Mouse (Mus musculus): Measurements from ENCODE around the gene Plk1. TPM values are rescaled to one million over a fixed set of nuclear protein-coding genes. Genes with fewer than 3 reads are reported as not detected.

Plk1 gene
- polyA plus RNA-seq, 1 experiment from 2014 or later: 96.3 TPM

DNA sequence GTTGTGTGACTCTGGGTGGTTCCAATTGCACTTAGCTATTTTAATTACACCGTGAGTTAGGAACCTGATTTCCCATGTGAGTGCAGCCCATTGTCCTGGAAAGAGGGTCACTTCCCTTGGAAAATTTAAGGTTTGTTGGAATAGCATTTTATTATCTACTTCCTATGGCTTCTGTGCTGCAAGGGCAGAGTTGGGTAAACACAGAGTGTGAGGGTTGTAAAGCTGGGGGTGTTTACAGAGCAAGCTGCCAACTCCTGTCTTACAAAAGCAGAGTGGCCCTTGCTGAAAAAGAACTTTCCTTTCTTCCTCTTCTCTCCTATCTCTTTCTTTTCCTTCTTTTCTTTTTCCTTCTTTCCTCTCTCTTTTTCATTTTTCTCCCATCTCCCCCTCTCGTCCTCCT is 44.7 kb downstream of the Plk1 start:
- Histone ChIP-seq H3K27ac (ENCODE audit: low read length) (peak overlapping the region; percentile 9; the same call in 1 of the 2 replicates), H3K4me2 (ENCODE audit: low read depth, low read length) (no peak overlapping the region), H3K9ac (ENCODE audit: low read length) (no peak overlapping the region), H3K4me1 (ENCODE audit: control insufficient read depth, insufficient read depth, low read length) (no peaks in the 10 kb centered on the region), H3K9me3 (replicated peaks; ENCODE audit: control insufficient read depth, low read length) (no peaks in the 10 kb centered on the region), H3K36me3 (ENCODE audit: control insufficient read depth, insufficient read depth) (no peaks in the 10 kb centered on the region), H3K4me3 (ENCODE audit: low read length) (no peak overlapping the region), H3K27me3 (ENCODE audit: control insufficient read depth, insufficient read depth, low read length) (no peaks in the 10 kb centered on the region)
- ATAC-seq (replicated peaks; ENCODE audit: extremely low read depth, insufficient read depth, low FRiP score): no peak; the same call in 1 of the 2 replicates
- WGBS: 39% methylated on average over 2 of the region's 2 CpGs

DNA sequence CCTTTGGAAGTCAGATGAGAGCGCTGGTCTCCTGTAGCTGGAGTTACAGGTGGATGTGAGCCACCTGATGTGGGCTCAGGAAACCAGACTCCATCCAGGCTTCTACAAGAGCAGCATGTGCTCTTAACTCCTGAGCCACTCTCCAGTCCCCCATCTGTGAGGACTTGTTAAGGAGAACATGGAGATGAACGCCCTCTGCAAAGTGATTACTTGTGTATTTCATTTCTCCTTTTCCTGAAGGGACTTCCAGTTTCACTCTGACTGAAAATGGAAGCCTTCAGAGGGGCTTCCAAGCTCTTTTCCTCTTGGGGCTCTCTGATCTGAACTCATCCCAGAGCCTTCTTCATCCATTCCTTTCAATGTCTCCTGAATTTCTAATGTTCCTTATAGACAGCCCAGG is 46.9 kb downstream of the Plk1 start:
- Histone ChIP-seq H3K9ac (ENCODE audit: low read length) (no peak overlapping the region), H3K4me3 (ENCODE audit: low read length) (no peak overlapping the region), H3K4me2 (ENCODE audit: low read depth, low read length) (no peak overlapping the region), H3K36me3 (ENCODE audit: control insufficient read depth, insufficient read depth) (no peaks in the 10 kb centered on the region), H3K27me3 (ENCODE audit: control insufficient read depth, insufficient read depth, low read length) (no peaks in the 10 kb centered on the region), H3K4me1 (ENCODE audit: control insufficient read depth, insufficient read depth, low read length) (no peaks in the 10 kb centered on the region), H3K27ac (ENCODE audit: low read length) (no peak overlapping the region), H3K9me3 (replicated peaks; ENCODE audit: control insufficient read depth, low read length) (no peaks in the 10 kb centered on the region)
- WGBS: 55% methylated on average over 2 of the region's 2 CpGs
- no peak for ATAC-seq (replicated peaks; ENCODE audit: extremely low read depth, insufficient read depth, low FRiP score)

DNA sequence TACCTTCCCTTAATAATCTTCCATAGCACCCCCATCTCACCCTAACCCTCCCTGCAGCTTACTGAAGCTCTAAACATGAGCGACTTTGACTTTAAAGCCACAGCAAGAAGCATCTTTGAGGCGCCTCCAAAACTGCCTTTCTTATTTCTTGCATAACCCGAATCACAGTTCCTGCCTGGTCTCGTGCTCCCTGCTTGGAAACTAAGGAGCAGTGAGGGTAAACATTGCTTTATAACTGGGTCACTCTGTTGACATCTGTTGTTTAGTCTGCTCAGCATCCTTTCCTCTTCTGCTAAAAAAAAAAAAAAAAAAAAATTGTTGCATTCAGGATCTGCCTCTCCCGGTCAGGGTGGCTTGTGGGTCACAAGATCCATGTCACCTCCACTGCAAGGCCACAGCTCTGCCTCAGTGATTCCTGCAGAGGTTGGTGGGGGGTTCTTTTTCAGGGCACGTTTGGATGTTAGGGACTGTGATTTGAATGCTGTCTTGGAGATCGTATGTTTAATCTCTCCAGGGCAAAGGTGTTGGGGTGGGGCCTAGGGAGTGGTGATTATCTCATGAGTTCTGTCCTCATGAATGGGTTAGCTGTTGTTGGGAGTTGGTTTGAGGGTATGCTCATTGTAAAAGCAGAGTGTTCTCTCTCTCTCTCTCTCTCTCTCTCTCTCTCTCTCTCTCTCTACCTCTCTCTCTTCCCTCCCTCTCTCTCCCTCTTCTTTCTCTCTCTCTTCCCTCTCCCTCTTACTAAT is 49.2 kb downstream of the Plk1 start:
- Histone ChIP-seq H3K9ac (ENCODE audit: low read length) (no peak overlapping the region), H3K4me2 (ENCODE audit: low read depth, low read length) (no peak overlapping the region), H3K36me3 (ENCODE audit: control insufficient read depth, insufficient read depth) (no peaks in the 10 kb centered on the region), H3K4me3 (ENCODE audit: low read length) (no peak overlapping the region), H3K27me3 (ENCODE audit: control insufficient read depth, insufficient read depth, low read length) (no peaks in the 10 kb centered on the region), H3K27ac (ENCODE audit: low read length) (no peak overlapping the region), H3K4me1 (ENCODE audit: control insufficient read depth, insufficient read depth, low read length) (no peaks in the 10 kb centered on the region), H3K9me3 (replicated peaks; ENCODE audit: control insufficient read depth, low read length) (no peaks in the 10 kb centered on the region)
- 39% methylated on average over 7 of the region's 7 CpGs for WGBS
- no peak; the same call in 1 of the 2 replicates for ATAC-seq (replicated peaks; ENCODE audit: extremely low read depth, insufficient read depth, low FRiP score)

DNA sequence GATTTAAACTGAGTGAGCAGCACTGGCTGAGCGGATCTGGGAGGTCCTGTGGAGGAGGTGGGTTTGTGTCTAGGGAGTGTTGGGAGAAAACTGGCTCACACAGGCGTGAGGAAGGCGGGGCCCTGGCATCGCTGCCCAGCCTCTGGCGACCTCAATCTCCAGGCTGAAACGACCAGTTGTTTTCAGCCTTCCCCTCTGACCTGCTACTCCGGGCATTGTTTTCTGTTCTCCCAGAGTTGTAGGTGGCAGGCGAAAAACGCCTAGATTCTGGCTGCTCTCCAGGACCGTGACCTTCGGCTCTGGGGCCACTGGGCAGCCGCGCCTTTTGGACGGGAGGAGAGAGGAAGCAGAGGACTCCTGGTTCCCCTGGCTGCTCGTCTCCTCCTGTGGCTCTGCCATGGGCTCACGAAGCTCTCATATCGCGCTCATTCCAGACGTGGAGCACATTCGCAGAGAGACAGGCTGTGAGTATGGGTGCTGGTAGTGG is 60.1 kb downstream of the Plk1 start, which contains the start of gene Chp2:
Gene Chp2 (plus strand): TSS at position 182 of the 487 bp plus-strand sequence.
- ATAC-seq (replicated peaks; ENCODE audit: extremely low read depth, insufficient read depth, low FRiP score): no peak
- Histone ChIP-seq H3K27ac (ENCODE audit: low read length) (no peak within 1 kb of the TSS), H3K36me3 (ENCODE audit: control insufficient read depth, insufficient read depth) (no peaks in the 10 kb centered on the region), H3K4me3 (ENCODE audit: low read length) (peak within 1 kb of the TSS; percentile 34), H3K4me1 (ENCODE audit: control insufficient read depth, insufficient read depth, low read length) (0 out of 2 replicates have a peak, but pooled peaks cover 3% of the 10 kb centered on the region), H3K4me2 (ENCODE audit: low read depth, low read length) (peak within 1 kb of the TSS; percentile 59), H3K9me3 (replicated peaks; ENCODE audit: control insufficient read depth, low read length) (peaks cover 5% of the 10 kb centered on the region; the same call in 1 of the 2 replicates), H3K27me3 (ENCODE audit: control insufficient read depth, insufficient read depth, low read length) (peaks cover 6% of the 10 kb centered on the region), H3K9ac (ENCODE audit: low read length) (no peak within 1 kb of the TSS)
- 11% methylated on average over 20 of the region's 20 CpGs for WGBS

Other genes with a start within 250 kb of the Plk1 start
- 17.9 and 19.9 TPM in 2 replicates for gene Cog7, start 177.7 kb upstream of the Plk1 start, polyA plus RNA-seq (2015; fragmentation: Nextera tagmentation; extraction: Ambion mirVana)
- 79.0 and 87.5 TPM in 2 replicates for gene Gga2, start 138.2 kb upstream of the Plk1 start, polyA plus RNA-seq (2015; fragmentation: Nextera tagmentation; extraction: Ambion mirVana)
- gene Ubfd1, start 92.3 kb upstream of the Plk1 start, polyA plus RNA-seq (2015; fragmentation: Nextera tagmentation; extraction: Ambion mirVana): 43.1 and 44.5 TPM in 2 replicates
- gene Ears2, start 92.2 kb upstream of the Plk1 start, polyA plus RNA-seq (2015; fragmentation: Nextera tagmentation; extraction: Ambion mirVana): 40.4 and 41.9 TPM in 2 replicates
- gene Ndufab1, start 57.6 kb upstream of the Plk1 start, polyA plus RNA-seq (2015; fragmentation: Nextera tagmentation; extraction: Ambion mirVana): 1,647 and 1,675 TPM in 2 replicates
- 8.2 and 9.7 TPM in 2 replicates for gene Palb2, start 26.5 kb upstream of the Plk1 start, polyA plus RNA-seq (2015; fragmentation: Nextera tagmentation; extraction: Ambion mirVana)
- 77.8 TPM in 2 replicates for gene Dctn5, start 26.4 kb upstream of the Plk1 start, polyA plus RNA-seq (2015; fragmentation: Nextera tagmentation; extraction: Ambion mirVana)
- gene Ern2, start 26.8 kb downstream of the Plk1 start, polyA plus RNA-seq (2015; fragmentation: Nextera tagmentation; extraction: Ambion mirVana): 0.22 and 0.30 TPM in 2 replicates
- 0.32 and 0.66 TPM in 2 replicates for gene Chp2, start 60.1 kb downstream of the Plk1 start, polyA plus RNA-seq (2015; fragmentation: Nextera tagmentation; extraction: Ambion mirVana)
- gene Prkcb, start 129.3 kb downstream of the Plk1 start, polyA plus RNA-seq (2015; fragmentation: Nextera tagmentation; extraction: Ambion mirVana): 5.5 and 12.0 TPM in 2 replicates